Mouse (Mus musculus) olfactory bulb, adult 2 months (tissue): ENCODE results near the gene Luzp1. TPM values are rescaled to one million over a fixed set of nuclear protein-coding genes. Genes with fewer than 3 reads are reported as not detected.

Experiments used
- H3K27ac ChIP-seq: fragments of 200-500 bp; 2 replicates; pipeline ENCODE4 v1.5.1; 2012; ENCODE audit warnings: low read depth, low read length; ENCODE audit not compliant: insufficient read depth
- H3K4me1 ChIP-seq: fragments of 200-500 bp; 2 replicates; pipeline ENCODE4 v1.6.1; 2012; ENCODE audit warnings: low read length; ENCODE audit not compliant: control insufficient read depth, insufficient read depth
- H3K4me3 ChIP-seq: fragments of 200-500 bp; 2 replicates; pipeline ENCODE4 v1.5.1; 2012; ENCODE audit warnings: mild to moderate bottlenecking, low read depth, low read length, moderate library complexity; ENCODE audit not compliant: insufficient read depth
- CTCF ChIP-seq: fragments of 200-500 bp; IDR thresholded peaks from 2 replicates; pipeline ENCODE4 v1.5.1; 2012; ENCODE audit warnings: low read depth, mild to moderate bottlenecking, low read length, moderate library complexity; ENCODE audit not compliant: insufficient read depth
- POLR2A ChIP-seq: fragments of 200-500 bp; IDR thresholded peaks from 2 replicates; pipeline ENCODE4 v1.6.1; 2012; ENCODE audit warnings: mild to moderate bottlenecking, low read depth, low read length, moderate library complexity; ENCODE audit not compliant: insufficient read depth
- WGBS: fragments of 180-500 bp; shearing (Covaris S2); methylation state at CpG from one replicate; pipeline ENCODE4 v1.1.7; 2018; 5-methylcytosine and 5-hydroxymethylcytosine counted together
- polyA plus RNA-seq: library from polyadenylated mRNA; stranded (reverse); fragments of >200 nt; gene quantifications from 2 replicates; pipeline ENCODE4 v1.2.4, GENCODE M21; 2012; ENCODE audit warnings: low replicate concordance; ENCODE audit not compliant: missing spikeins, insufficient read depth, insufficient read length

Luzp1 gene
- polyA plus RNA-seq, 1 experiment = not detected

DNA sequence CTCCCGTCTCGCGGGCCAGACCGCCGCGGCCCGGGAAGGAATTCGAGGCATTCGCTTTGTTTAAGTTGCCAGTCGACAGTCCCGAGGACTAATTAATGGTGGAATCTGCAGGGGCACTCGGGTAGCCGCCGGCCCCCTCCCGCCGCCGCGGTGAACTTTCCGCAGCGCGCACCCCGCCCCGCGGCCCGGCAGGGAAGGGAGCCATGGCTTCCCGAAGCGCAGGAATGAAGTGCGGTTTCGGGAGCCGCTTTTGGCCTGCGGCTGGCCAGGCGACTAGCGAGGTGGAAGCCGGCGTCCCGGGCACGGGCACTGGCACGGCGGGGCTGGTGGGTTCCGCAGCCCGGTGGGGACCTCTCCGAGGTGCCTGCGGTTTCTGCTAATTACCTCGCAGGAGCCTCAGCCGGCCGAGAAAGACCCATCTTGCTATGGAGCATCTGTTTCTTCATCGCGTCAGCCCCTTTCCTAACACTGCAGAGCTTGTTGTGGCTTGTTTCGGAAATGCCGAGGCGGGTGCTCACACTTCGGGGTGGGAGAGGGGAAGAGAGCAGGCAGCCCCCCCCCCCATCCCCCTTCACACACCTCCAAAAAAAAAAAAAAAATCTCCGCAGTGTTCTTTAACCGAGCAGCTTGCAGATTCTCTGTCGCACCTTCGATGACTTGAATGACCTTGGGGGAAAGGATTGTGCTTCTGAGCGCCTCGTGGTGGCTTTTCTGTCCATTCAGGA lies 948 bp downstream of the Luzp1 start:
- H3K27ac ChIP-seq = peak overlapping the region; percentile 93
- H3K4me3 ChIP-seq = peak overlapping the region; percentile 95
- TF ChIP-seq POLR2A = peak; percentile 38; the same call in 1 of the 2 replicates
- TF ChIP-seq CTCF = no peak
- H3K4me1 ChIP-seq = peaks cover 4% of the 10 kb centered on the region
- 1% methylated on average over 57 of the region's 58 CpGs for WGBS

DNA sequence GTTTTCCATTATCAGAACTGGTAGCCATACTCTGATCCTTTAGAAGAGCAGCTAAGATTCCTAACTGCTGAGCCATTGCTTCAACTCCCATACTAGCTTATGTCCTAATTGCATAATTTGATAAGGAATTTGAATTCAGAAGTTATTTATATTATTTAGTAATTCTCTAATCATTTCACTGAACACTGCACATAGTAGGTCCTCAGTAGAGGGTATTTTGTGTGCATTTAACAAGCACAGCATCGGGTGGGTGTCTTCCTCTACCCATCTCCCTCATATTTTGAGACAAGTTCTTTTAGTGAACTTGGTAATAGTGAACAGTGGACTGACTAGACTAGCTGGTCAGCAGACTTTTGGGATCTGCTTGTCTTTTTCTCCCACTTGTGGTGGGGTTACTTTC lies 7.1 kb downstream of the Luzp1 start:
- H3K4me1 ChIP-seq = no peaks in the 10 kb centered on the region
- WGBS = 98% methylated on average over 1 of the region's 1 CpGs
- H3K4me3 ChIP-seq = no peak overlapping the region
- no peak for TF ChIP-seq CTCF
- no peak for TF ChIP-seq POLR2A
- H3K27ac ChIP-seq = no peak overlapping the region

DNA sequence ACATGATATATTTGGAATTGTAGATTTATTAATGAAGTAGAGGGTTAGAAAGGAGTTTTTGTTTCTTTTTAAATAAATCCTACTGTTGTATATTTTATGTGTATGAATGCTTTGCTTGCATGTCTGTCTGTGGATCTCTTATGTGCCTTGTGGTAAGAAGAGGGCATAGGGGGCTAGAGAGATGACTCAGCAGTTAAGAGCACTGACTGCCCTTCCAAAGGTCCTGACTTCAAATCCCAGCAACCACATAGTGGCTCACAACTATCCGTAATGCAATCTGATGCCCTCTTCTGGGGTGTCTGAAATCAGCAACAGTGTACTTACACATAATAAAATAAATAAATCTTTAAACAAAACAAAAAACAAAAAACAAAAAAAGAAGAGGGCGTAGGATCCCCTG lies 17.0 kb downstream of the Luzp1 start:
- WGBS = 92% methylated on average over 2 of the region's 2 CpGs
- H3K27ac ChIP-seq = no peak overlapping the region
- no peak for TF ChIP-seq POLR2A
- TF ChIP-seq CTCF = no peak
- H3K4me1 ChIP-seq = no peaks in the 10 kb centered on the region
- H3K4me3 ChIP-seq = no peak overlapping the region

DNA sequence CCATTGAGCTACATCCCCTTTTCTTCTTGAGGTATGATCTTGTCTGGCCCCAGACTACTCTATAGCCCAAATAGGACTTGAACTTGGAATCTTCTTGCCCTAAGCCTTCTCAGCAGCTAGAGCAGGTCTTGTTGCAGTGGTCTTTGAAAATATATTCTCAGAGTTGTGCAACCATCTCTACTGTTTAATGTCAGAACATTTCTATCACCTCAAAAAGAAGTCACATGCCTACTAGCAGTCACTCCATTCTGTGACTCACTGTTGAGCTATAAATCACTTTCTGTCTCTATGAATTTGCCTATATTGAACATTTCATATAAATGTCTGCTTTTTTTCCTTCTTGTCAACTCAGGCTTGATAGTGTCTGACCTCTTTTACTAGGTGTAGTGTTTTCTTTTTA lies 26.4 kb downstream of the Luzp1 start:
- Histone ChIP-seq H3K4me1 (peaks cover 5% of the 10 kb centered on the region; the same call in 1 of the 2 replicates), H3K27ac (no peak overlapping the region)

DNA sequence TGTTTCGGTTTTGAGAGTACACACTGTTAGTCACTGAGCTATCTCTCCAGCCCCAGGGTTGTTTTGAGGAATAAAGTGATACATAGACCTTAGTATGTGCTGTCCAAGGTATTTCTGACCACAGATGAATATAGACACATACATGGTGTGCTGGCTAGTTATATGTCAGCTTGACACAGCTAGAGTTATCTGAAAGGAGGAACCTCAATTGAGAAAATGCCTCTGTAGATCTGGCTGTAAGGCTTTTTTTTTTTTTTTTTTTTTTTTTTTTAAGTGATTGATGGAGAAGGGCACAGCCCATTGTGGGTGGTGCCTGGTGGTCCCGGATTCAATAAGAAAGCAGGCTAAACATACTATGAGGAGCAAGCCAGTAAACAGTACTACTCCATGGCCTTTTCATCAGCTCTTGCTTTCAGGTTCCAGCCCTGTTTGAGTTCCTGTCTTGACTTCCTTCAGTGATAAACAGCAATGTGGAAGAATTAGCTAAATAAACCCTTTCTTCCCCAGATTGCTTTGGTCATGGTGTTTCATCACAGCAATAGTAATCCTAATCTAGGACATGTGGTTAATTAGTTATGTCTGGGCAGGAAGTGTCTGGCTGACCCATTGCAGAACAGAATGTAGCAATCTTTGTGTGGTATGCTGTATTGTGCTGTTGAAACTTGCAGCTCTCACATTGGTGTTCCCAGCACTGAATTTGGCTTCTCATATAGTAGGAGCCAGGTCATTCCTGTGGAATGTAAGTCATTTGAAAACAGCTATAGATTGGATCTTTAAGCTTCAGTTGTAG lies 36.1 kb downstream of the Luzp1 start:
- H3K27ac ChIP-seq = no peak overlapping the region
- WGBS = 39% methylated on average over 2 of the region's 2 CpGs
- TF ChIP-seq CTCF = no peak
- TF ChIP-seq POLR2A = no peak

More for the DNA sequence above, 26.4 kb downstream of the Luzp1 start:
- H3K4me3 ChIP-seq = no peak overlapping the region
- TF ChIP-seq CTCF (no peak), POLR2A (no peak)

DNA sequence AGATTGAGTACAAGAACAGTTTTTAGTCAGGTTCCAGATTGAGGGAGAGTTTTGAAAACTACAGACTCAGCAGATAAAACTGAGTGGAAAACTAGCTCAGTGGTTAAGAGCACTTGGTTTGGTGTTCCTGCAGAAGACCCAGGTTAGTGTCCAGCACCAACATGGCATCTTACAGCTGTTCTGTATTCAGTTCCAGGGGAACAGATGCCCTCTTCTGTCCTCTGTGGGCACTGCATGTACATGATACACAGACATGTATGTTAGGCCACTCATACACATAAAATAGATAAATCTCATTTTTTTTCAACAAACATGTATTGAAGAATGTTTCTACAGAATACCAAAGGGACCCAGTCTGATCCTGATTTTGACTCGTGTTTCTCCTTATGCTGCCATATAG lies 40.3 kb downstream of the Luzp1 start:
- 86% methylated on average over 1 of the region's 1 CpGs for WGBS

More for the DNA sequence above, 36.1 kb downstream of the Luzp1 start:
- Histone ChIP-seq H3K4me1 (no peaks in the 10 kb centered on the region), H3K4me3 (no peak overlapping the region)

DNA sequence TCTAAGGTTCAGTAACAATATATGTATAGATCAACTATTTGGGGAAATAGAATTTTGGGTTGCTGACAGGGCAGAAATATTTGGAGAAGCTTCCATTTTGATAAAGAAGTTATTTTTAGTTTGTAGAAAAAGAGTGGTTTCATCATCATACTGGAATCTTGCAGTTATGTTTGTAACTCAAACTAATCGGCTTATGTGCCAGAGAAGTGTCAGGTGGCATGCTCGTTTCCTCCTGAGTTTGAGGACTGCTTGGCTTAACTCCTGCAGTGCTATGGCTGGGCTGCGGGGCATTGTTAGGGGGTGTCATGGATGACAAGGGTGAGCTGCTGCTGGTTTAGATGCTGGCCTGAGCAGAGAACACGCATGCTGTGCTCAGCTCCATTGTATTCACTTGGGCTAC lies 42.1 kb downstream of the Luzp1 start:
- Histone ChIP-seq H3K27ac (no peak overlapping the region), H3K4me1 (peaks cover 8% of the 10 kb centered on the region), H3K4me3 (no peak overlapping the region)
- no peak for TF ChIP-seq CTCF
- TF ChIP-seq POLR2A = no peak
- 71% methylated on average over 4 of the region's 4 CpGs for WGBS

More for the DNA sequence above, 40.3 kb downstream of the Luzp1 start:
- TF ChIP-seq POLR2A = no peak
- no peak for TF ChIP-seq CTCF
- peaks cover 8% of the 10 kb centered on the region for H3K4me1 ChIP-seq
- no peak overlapping the region for H3K27ac ChIP-seq
- no peak overlapping the region for H3K4me3 ChIP-seq

DNA sequence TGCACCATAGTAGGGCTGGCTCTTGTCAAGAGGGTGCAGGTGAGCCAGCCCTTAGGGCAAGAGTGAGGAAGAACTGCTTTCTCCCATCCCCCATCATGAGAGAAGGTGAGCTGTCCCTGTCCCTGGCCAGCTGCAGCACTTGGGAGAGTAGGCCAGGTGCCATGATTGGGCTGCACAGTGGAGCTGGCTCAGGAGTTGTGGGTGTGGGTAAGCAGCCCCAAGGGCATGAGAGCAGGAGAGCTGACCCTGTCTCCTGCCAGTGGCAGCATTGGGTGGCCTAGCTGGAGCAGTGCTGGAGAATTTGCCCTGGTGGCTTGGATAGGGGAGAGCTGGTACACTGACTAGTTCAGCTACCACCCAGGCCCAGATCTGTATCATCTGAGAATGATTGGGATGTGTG lies 43.3 kb downstream of the Luzp1 start:
- Histone ChIP-seq H3K4me3 (no peak overlapping the region), H3K4me1 (peaks cover 8% of the 10 kb centered on the region), H3K27ac (no peak overlapping the region)
- TF ChIP-seq CTCF (no peak), POLR2A (no peak)

DNA sequence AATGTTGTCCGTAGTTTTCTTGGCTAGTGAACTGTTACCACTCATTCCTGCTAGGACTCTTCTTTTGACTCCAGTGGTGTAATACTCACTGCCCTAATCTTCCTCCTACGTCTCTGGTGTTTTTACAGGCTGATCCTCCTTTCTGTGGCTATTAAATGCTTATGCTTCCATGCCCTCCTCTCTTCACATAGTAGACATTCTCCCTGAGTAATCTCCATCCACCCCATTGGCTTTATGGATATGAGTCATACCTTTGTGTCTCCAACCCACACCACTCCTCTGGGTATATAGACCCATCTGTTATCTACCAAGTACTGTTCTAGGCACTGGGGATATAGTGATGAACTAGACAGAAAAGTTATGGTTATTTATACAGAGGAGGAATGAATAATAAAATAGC lies 48.6 kb downstream of the Luzp1 start:
- 56% methylated on average over 2 of the region's 2 CpGs for WGBS
- Histone ChIP-seq H3K4me3 (no peak overlapping the region), H3K4me1 (0 out of 2 replicates have a peak, but pooled peaks cover under 1% of the 10 kb centered on the region), H3K27ac (no peak overlapping the region)
- TF ChIP-seq CTCF (no peak), POLR2A (no peak)
